Mouse (Mus musculus): ENCODE results near the gene A630023A22Rik. TPM values are rescaled to one million over a fixed set of nuclear protein-coding genes. Genes with fewer than 3 reads are reported as not detected.

The A630023A22Rik gene
- polyA plus RNA-seq, 1 experiment from 2014 or later = not detected

DNA sequence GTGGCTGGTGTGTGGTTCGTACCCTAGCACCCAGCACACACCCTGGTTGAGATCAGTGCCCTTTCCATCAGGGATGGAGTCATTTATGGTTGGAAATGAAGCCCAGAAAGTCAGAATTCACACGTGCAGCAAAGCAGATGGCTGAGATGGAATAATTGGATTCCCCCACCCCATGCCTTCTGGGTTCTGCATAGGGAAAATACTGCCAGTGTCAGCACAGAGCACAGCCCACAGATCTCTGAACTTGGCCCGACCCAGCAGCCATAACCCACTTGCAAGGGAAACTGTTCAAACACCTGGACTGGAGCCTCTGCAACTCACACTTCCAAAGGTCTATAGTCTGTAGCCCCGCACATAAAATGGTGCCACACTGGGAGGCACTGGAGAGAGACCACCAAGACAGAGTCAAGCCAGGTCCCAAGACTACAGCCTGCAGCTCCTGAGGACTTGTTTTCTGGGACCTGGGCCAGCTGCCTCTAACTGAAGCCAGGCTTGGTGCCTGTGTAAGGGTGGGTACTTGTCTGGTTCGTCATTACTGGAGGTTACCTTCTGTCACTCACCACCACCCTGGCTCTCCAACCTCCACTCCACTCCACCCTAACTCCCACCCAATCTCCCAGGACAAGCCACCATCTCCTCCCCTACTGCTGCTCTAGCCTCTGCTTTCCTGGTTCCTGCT, 52.3 kb downstream of the A630023A22Rik start:
- no peak overlapping the region for H3K9ac ChIP-seq (ENCODE audit: low read length)
- 63% methylated on average over 5 of the region's 5 CpGs for WGBS

DNA sequence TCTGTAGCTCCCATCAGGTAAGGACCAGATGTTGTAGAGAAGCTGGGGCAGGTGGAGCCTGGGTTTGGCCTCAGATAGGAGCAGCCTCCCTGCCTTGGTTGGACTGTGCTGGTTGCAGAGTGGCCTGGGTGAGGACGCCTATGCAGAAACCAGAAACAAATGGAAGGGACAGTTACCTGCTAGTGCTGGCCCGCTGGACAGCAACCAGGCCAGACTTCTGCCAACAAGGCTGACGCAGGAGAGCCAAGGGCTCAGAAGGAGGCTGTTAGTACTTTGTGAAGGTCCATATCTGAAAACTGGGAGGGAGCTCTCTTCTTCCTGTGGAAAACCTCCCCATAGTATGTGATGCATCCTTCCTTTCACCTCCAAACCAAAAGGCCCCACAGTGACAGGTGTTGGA, 59.2 kb downstream of the A630023A22Rik start:
- WGBS = 35% methylated on average over 3 of the region's 3 CpGs

More for the DNA sequence above, 52.3 kb downstream of the A630023A22Rik start:
- Histone ChIP-seq H3K9me3 (ENCODE audit: control insufficient read depth, low read length) (no peaks in the 10 kb centered on the region), H3K36me3 (ENCODE audit: control insufficient read depth, insufficient read depth, low read length) (no peaks in the 10 kb centered on the region), H3K4me1 (ENCODE audit: control insufficient read depth in 2 of 2, insufficient read depth in 2 of 2, low read length in 2 of 2) (no peaks in the 10 kb centered on the region), H3K27me3 (ENCODE audit: control insufficient read depth, insufficient read depth, low read length) (no peaks in the 10 kb centered on the region), H3K27ac (replicated peaks in 1 of 2; ENCODE audit: control insufficient read depth in 1 of 2, insufficient read depth in 1 of 2, low read depth in 2 of 2, low read length in 2 of 2) (no peak overlapping the region), H3K4me3 (ENCODE audit: control insufficient read depth in 1 of 2, insufficient read depth in 1 of 2, low read depth in 1 of 2, low read length in 2 of 2) (no peak overlapping the region), H3K4me2 (ENCODE audit: low read length) (no peak overlapping the region)
- no peak for ATAC-seq (ENCODE audit: insufficient number of reproducible peaks, insufficient read depth, low FRiP score, low read depth)

GRCm38 (mm10) chr14:34041241-34041640, 61.3 kb downstream of the A630023A22Rik start:
- Histone ChIP-seq H3K36me3 (ENCODE audit: control insufficient read depth, insufficient read depth, low read length) (no peaks in the 10 kb centered on the region), H3K27ac (replicated peaks in 1 of 2; ENCODE audit: control insufficient read depth in 1 of 2, insufficient read depth in 1 of 2, low read depth in 2 of 2, low read length in 2 of 2) (no peak overlapping the region), H3K9me3 (ENCODE audit: control insufficient read depth, low read length) (no peaks in the 10 kb centered on the region), H3K9ac (ENCODE audit: low read length) (no peak overlapping the region), H3K4me1 (ENCODE audit: control insufficient read depth in 2 of 2, insufficient read depth in 2 of 2, low read length in 2 of 2) (no peaks in the 10 kb centered on the region), H3K27me3 (ENCODE audit: control insufficient read depth, insufficient read depth, low read length) (no peaks in the 10 kb centered on the region), H3K4me3 (ENCODE audit: control insufficient read depth in 1 of 2, insufficient read depth in 1 of 2, low read depth in 1 of 2, low read length in 2 of 2) (no peak overlapping the region), H3K4me2 (ENCODE audit: low read length) (no peak overlapping the region)
- ATAC-seq (ENCODE audit: insufficient number of reproducible peaks, insufficient read depth, low FRiP score, low read depth) = no peak
- WGBS = 69% methylated on average over 4 of the region's 4 CpGs

More for the DNA sequence above, 59.2 kb downstream of the A630023A22Rik start:
- no peaks in the 10 kb centered on the region for H3K27me3 ChIP-seq (ENCODE audit: control insufficient read depth, insufficient read depth, low read length)
- no peaks in the 10 kb centered on the region for H3K36me3 ChIP-seq (ENCODE audit: control insufficient read depth, insufficient read depth, low read length)
- H3K9me3 ChIP-seq (ENCODE audit: control insufficient read depth, low read length) = no peaks in the 10 kb centered on the region
- no peak overlapping the region for H3K27ac ChIP-seq (replicated peaks in 1 of 2; ENCODE audit: control insufficient read depth in 1 of 2, insufficient read depth in 1 of 2, low read depth in 2 of 2, low read length in 2 of 2)
- ATAC-seq (ENCODE audit: insufficient number of reproducible peaks, insufficient read depth, low FRiP score, low read depth) = no peak
- H3K4me1 ChIP-seq (ENCODE audit: control insufficient read depth in 2 of 2, insufficient read depth in 2 of 2, low read length in 2 of 2) = no peaks in the 10 kb centered on the region
- H3K9ac ChIP-seq (ENCODE audit: low read length) = no peak overlapping the region
- H3K4me2 ChIP-seq (ENCODE audit: low read length) = no peak overlapping the region
- no peak overlapping the region for H3K4me3 ChIP-seq (ENCODE audit: control insufficient read depth in 1 of 2, insufficient read depth in 1 of 2, low read depth in 1 of 2, low read length in 2 of 2)

DNA sequence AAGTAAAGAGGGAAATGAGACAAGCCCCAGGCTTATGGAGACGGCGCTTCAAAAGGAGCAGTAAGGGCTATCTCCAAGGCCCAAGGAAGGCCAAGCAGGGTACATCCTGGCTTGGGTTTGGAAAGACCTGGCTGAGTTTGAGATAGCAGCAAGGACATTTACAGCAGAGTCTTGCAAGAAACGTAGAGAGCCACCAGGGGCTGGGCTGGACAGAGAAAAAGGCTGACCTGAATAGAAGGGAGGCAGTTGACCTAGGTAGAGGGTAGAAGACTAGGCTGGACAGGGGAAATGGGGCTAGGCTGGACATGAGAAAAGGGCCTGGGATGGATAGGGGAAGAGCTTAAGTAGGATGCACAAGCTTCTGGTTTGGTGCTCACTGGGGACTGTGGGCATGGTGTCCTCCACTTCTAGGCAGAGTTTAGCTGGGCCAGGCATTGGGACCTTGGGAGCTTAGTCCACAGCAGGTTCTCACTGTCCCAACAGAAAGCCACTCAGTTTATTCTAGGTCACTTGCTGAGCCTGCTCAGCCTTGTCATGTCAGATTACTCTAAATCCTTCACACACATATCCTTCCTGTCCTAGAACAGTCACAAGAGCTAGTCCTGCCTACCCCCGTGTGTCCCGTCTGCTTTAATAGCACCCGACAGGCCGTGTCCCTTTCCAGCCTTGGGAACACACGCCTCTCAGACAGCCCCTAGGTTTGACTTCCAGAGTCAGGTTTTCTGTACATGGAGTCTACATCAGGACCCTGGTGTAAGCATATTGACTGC, 68.5 kb downstream of the A630023A22Rik start:
- no peaks in the 10 kb centered on the region for H3K4me1 ChIP-seq (ENCODE audit: control insufficient read depth in 2 of 2, insufficient read depth in 2 of 2, low read length in 2 of 2)
- no peak overlapping the region for H3K9ac ChIP-seq (ENCODE audit: low read length)
- no peaks in the 10 kb centered on the region for H3K9me3 ChIP-seq (ENCODE audit: control insufficient read depth, low read length)
- H3K4me3 ChIP-seq (ENCODE audit: control insufficient read depth in 1 of 2, insufficient read depth in 1 of 2, low read depth in 1 of 2, low read length in 2 of 2) = no peak overlapping the region
- no peak for ATAC-seq (ENCODE audit: insufficient number of reproducible peaks, insufficient read depth, low FRiP score, low read depth)
- no peak overlapping the region for H3K4me2 ChIP-seq (ENCODE audit: low read length)
- H3K36me3 ChIP-seq (ENCODE audit: control insufficient read depth, insufficient read depth, low read length) = no peaks in the 10 kb centered on the region
- WGBS = 82% methylated on average over 8 of the region's 8 CpGs
- H3K27me3 ChIP-seq (ENCODE audit: control insufficient read depth, insufficient read depth, low read length) = no peaks in the 10 kb centered on the region
- no peak overlapping the region for H3K27ac ChIP-seq (replicated peaks in 1 of 2; ENCODE audit: control insufficient read depth in 1 of 2, insufficient read depth in 1 of 2, low read depth in 2 of 2, low read length in 2 of 2)

DNA sequence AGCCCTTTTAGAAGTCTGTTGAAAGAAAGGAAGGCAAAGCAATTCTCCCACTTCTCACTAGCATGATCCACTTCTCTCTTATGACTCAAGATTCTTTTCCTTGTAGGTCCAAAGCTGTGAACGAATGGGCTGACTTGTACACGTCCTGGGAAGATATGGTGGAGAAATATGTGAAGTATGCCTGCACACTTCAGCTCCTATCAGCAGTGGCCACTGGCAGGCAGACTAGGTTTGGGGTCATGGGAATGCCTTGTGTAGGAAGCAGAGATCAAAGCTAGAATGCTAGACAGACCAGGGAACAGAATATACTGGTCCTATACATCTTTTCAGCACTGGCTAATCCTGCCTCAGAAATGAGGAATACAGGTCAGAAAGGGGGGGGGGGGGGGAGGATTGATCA, 75.8 kb downstream of the A630023A22Rik start:
- WGBS = 4% methylated on average over 2 of the region's 2 CpGs
- Histone ChIP-seq H3K27me3 (ENCODE audit: control insufficient read depth, insufficient read depth, low read length) (no peaks in the 10 kb centered on the region), H3K4me1 (ENCODE audit: control insufficient read depth in 2 of 2, insufficient read depth in 2 of 2, low read length in 2 of 2) (peaks cover 4 to 8% of the 10 kb centered on the region in 2 experiments), H3K4me2 (ENCODE audit: low read length) (no peak overlapping the region), H3K27ac (replicated peaks in 1 of 2; ENCODE audit: control insufficient read depth in 1 of 2, insufficient read depth in 1 of 2, low read depth in 2 of 2, low read length in 2 of 2) (peak overlapping the region in 1 of 2 experiments; percentile 50; a peak in 1 of 4 replicates), H3K9ac (ENCODE audit: low read length) (no peak overlapping the region), H3K4me3 (ENCODE audit: control insufficient read depth in 1 of 2, insufficient read depth in 1 of 2, low read depth in 1 of 2, low read length in 2 of 2) (no peak overlapping the region), H3K36me3 (ENCODE audit: control insufficient read depth, insufficient read depth, low read length) (no peaks in the 10 kb centered on the region), H3K9me3 (ENCODE audit: control insufficient read depth, low read length) (peaks cover 5% of the 10 kb centered on the region)
- ATAC-seq (ENCODE audit: insufficient number of reproducible peaks, insufficient read depth, low FRiP score, low read depth) = peak; percentile 56

- H3K9ac ChIP-seq (ENCODE audit: low read length) = no peak overlapping the region
- H3K4me1 ChIP-seq (ENCODE audit: control insufficient read depth in 2 of 2, insufficient read depth in 2 of 2, low read length in 2 of 2) = no peaks in the 10 kb centered on the region
- no peak for ATAC-seq (ENCODE audit: insufficient number of reproducible peaks, insufficient read depth, low FRiP score, low read depth)
- H3K4me3 ChIP-seq (ENCODE audit: control insufficient read depth in 1 of 2, insufficient read depth in 1 of 2, low read depth in 1 of 2, low read length in 2 of 2) = no peak overlapping the region
- WGBS = 84% methylated on average over 2 of the region's 2 CpGs
- H3K36me3 ChIP-seq (ENCODE audit: control insufficient read depth, insufficient read depth, low read length) = no peaks in the 10 kb centered on the region
- no peaks in the 10 kb centered on the region for H3K9me3 ChIP-seq (ENCODE audit: control insufficient read depth, low read length)
- H3K27ac ChIP-seq (replicated peaks in 1 of 2; ENCODE audit: control insufficient read depth in 1 of 2, insufficient read depth in 1 of 2, low read depth in 2 of 2, low read length in 2 of 2) = no peak overlapping the region
- no peaks in the 10 kb centered on the region for H3K27me3 ChIP-seq (ENCODE audit: control insufficient read depth, insufficient read depth, low read length)
- no peak overlapping the region for H3K4me2 ChIP-seq (ENCODE audit: low read length)
Measured at GRCm38 (mm10) chr14:34016938-34017337, 85.6 kb downstream of the A630023A22Rik start.

DNA sequence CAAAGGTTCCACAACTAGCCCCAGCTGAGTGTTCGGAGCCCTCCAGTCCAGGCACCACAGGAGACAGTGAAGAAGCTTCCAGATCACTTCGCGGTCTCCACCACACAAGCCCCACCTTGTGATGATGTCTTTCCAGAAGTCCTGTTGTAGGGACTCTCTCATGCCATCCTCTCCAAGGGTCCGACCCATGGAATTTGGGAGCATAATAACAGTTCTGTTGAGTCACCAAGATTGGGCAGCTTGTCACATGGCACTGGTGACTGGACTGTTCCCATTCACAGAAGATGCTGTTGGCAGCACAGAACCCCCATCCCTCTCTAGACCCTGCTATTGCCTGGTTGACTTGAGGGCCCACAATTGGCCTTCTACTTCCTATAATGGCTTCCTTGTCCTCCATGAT, 86.2 kb downstream of the A630023A22Rik start, which contains the start of gene Gm5460:
Gene Gm5460 (plus strand): TSS at position 378 of the 400 bp plus-strand sequence.
- ATAC-seq (ENCODE audit: insufficient number of reproducible peaks, insufficient read depth, low FRiP score, low read depth) = no peak
- Histone ChIP-seq H3K9ac (ENCODE audit: low read length) (no peak within 1 kb of the TSS), H3K4me2 (ENCODE audit: low read length) (no peak within 1 kb of the TSS), H3K9me3 (ENCODE audit: control insufficient read depth, low read length) (no peaks in the 10 kb centered on the region), H3K4me3 (ENCODE audit: control insufficient read depth in 1 of 2, insufficient read depth in 1 of 2, low read depth in 1 of 2, low read length in 2 of 2) (no peak within 1 kb of the TSS), H3K27ac (replicated peaks in 1 of 2; ENCODE audit: control insufficient read depth in 1 of 2, insufficient read depth in 1 of 2, low read depth in 2 of 2, low read length in 2 of 2) (no peak within 1 kb of the TSS), H3K36me3 (ENCODE audit: control insufficient read depth, insufficient read depth, low read length) (no peaks in the 10 kb centered on the region), H3K4me1 (ENCODE audit: control insufficient read depth in 2 of 2, insufficient read depth in 2 of 2, low read length in 2 of 2) (no peaks in the 10 kb centered on the region), H3K27me3 (ENCODE audit: control insufficient read depth, insufficient read depth, low read length) (no peaks in the 10 kb centered on the region)
- 85% methylated on average over 4 of the region's 4 CpGs for WGBS
